Mouse (Mus musculus): Measurements from ENCODE around the gene Otulin.

The Otulin gene

GRCm38 (mm10) chr15:27657866-27658265 is 27.4 kb upstream of the Otulin start:
- DNase-seq (ENCODE audit: low read depth), result no peak

- no peak for DNase-seq (ENCODE audit: low read depth)
Observed at GRCm38 (mm10) chr15:27656626-27657025, 26.1 kb upstream of the Otulin start.

- no peak for DNase-seq (ENCODE audit: low read depth)
Observed at GRCm38 (mm10) chr15:27655015-27655414, 24.5 kb upstream of the Otulin start.

GRCm38 (mm10) chr15:27647686-27648085 is 17.2 kb upstream of the Otulin start:
- no peak for DNase-seq (ENCODE audit: low read depth)

GRCm38 (mm10) chr15:27646665-27647064 is 16.2 kb upstream of the Otulin start:
- DNase-seq (ENCODE audit: low read depth), result no peak

- DNase-seq (ENCODE audit: low read depth), result no peak
Observed at GRCm38 (mm10) chr15:27645250-27645649, 14.8 kb upstream of the Otulin start.

- no peak for DNase-seq (ENCODE audit: low read depth)
Observed at GRCm38 (mm10) chr15:27642895-27643294, 12.4 kb upstream of the Otulin start.

- no peak for DNase-seq (ENCODE audit: low read depth)
Observed at GRCm38 (mm10) chr15:27641171-27641570, 10.7 kb upstream of the Otulin start.

GRCm38 (mm10) chr15:27633941-27634900 is 3.7 kb upstream of the Otulin start:
- no peak for DNase-seq (ENCODE audit: low read depth)

- DNase-seq (ENCODE audit: low read depth), result no peak
Observed at GRCm38 (mm10) chr15:27629800-27630600, 493 bp downstream of the Otulin start.

- no peak for DNase-seq (ENCODE audit: low read depth)
Observed at GRCm38 (mm10) chr15:27629046-27629445, 1.4 kb downstream of the Otulin start.

- no peak for DNase-seq (ENCODE audit: low read depth)
Observed at GRCm38 (mm10) chr15:27627794-27628193, 2.7 kb downstream of the Otulin start.

GRCm38 (mm10) chr15:27626314-27626713 is 4.2 kb downstream of the Otulin start:
- DNase-seq (ENCODE audit: low read depth), result no peak

GRCm38 (mm10) chr15:27625890-27626255 is 4.6 kb downstream of the Otulin start:
- DNase-seq (ENCODE audit: low read depth), result no peak

- DNase-seq (ENCODE audit: low read depth), result no peak
Observed at GRCm38 (mm10) chr15:27625014-27625889, 5.2 kb downstream of the Otulin start.

- no peak for DNase-seq (ENCODE audit: low read depth)
Observed at GRCm38 (mm10) chr15:27623286-27623685, 7.2 kb downstream of the Otulin start.

GRCm38 (mm10) chr15:27620475-27621185 is 9.9 kb downstream of the Otulin start:
- DNase-seq (ENCODE audit: low read depth), result no peak

- DNase-seq (ENCODE audit: low read depth), result no peak
Observed at GRCm38 (mm10) chr15:27619683-27620082, 10.8 kb downstream of the Otulin start.

GRCm38 (mm10) chr15:27618778-27619533 is 11.5 kb downstream of the Otulin start:
- DNase-seq (ENCODE audit: low read depth), result no peak

GRCm38 (mm10) chr15:27617227-27617626 is 13.3 kb downstream of the Otulin start:
- no peak for DNase-seq (ENCODE audit: low read depth)

GRCm38 (mm10) chr15:27616159-27616558 is 14.3 kb downstream of the Otulin start:
- DNase-seq (ENCODE audit: low read depth), result no peak
